Mouse (Mus musculus): Measurements from ENCODE around the gene Amn. TPM values are rescaled to one million over a fixed set of nuclear protein-coding genes. Genes with fewer than 3 reads are reported as not detected.

Amn gene
- polyA plus RNA-seq (2012; ENCODE audit: insufficient read depth, insufficient read length, low replicate concordance, missing spikeins), result not detected in 2 replicates

GRCm38 (mm10) chr12:111270629-111271277, at the start of gene Amn:
TSS of gene Amn (plus strand) at chr12:111271095.
- H3K27ac ChIP-seq (ENCODE audit: insufficient read depth, low read depth, low read length), result no peak within 1 kb of the TSS
- WGBS, result 45% methylated on average over 25 of the region's 25 CpGs
- TF ChIP-seq POLR2A (IDR thresholded peaks at IDR 0.05; ENCODE audit: insufficient read depth, low read depth, low read length) (no peak), CTCF (IDR thresholded peaks at IDR 0.05; ENCODE audit: insufficient read depth, low read depth, low read length) (no peak)

DNA sequence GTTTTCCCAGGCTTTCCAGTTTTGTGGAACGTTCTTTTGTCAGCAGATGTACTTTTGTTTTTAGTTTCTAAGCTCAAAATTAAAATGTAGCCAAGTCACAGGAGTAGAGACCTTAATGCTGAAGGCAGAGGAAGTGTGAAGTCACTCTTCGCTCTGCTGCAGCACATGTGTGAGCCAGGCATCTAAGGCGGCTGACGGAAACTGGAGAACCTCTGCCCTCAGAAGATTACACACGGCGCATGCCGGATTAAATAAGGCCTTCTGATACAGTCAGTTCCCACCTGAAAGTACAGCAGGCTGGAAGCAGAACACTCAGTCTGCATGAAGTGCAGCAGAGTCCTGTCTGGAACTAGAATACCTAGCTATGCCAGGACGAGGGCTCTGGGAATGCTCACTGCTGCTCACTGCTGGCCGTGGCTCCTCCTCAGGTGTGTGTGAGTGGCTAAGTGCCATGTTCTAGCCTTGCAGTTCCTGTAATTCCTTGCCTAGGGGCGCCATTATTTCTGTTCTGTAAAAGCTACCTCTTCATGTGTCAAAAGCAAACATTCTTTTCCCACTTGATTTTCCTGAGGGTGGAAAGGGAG, 45.6 kb upstream of the Amn start:
- H3K27ac ChIP-seq (ENCODE audit: insufficient read depth, low read depth, low read length), result no peak overlapping the region
- TF ChIP-seq CTCF (IDR thresholded peaks at IDR 0.05; ENCODE audit: insufficient read depth, low read depth, low read length) (no peak), POLR2A (IDR thresholded peaks at IDR 0.05; ENCODE audit: insufficient read depth, low read depth, low read length) (no peak)
- 0 out of 2 replicates have a peak, but pooled peaks cover 2% of the 10 kb centered on the region for H3K4me1 ChIP-seq (ENCODE audit: control insufficient read depth, insufficient read depth, low read length)
- no peak overlapping the region for H3K4me3 ChIP-seq (ENCODE audit: insufficient read depth, low read depth, low read length)
- 79% methylated on average over 10 of the region's 10 CpGs for WGBS

More at GRCm38 (mm10) chr12:111270629-111271277, at the start of gene Amn:
- Histone ChIP-seq H3K4me1 (ENCODE audit: control insufficient read depth, insufficient read depth, low read length) (peaks cover 19% of the 10 kb centered on the region), H3K4me3 (ENCODE audit: insufficient read depth, low read depth, low read length) (no peak within 1 kb of the TSS)

GRCm38 (mm10) chr12:111227410-111227809, 43.5 kb upstream of the Amn start:
- Histone ChIP-seq H3K27ac (ENCODE audit: insufficient read depth, low read depth, low read length) (no peak overlapping the region), H3K4me3 (ENCODE audit: insufficient read depth, low read depth, low read length) (no peak overlapping the region), H3K4me1 (ENCODE audit: control insufficient read depth, insufficient read depth, low read length) (0 out of 2 replicates have a peak, but pooled peaks cover 2% of the 10 kb centered on the region)
- no peak for TF ChIP-seq POLR2A (IDR thresholded peaks at IDR 0.05; ENCODE audit: insufficient read depth, low read depth, low read length)
- TF ChIP-seq CTCF (IDR thresholded peaks at IDR 0.05; ENCODE audit: insufficient read depth, low read depth, low read length), result no peak
- 77% methylated on average over 4 of the region's 4 CpGs for WGBS

DNA sequence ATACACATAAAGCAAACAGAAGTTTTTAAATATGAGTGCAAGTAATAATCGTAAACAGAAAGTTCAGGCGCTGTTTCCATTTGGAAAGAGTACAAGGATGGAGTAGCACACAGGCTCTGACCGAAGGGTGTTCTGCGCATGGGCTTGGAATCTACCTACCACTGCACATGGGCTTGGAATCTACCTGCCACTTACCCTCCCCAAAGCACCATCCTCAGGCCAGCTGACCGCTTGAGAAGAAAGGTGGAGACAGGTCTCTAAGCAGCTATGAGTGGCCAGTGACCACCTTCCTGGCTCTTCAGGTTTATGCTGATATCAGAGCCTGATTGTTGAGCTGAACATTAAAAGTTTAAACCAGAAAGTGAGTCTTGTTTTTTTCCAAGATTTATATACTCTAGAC, 42.4 kb upstream of the Amn start:
- TF ChIP-seq CTCF (IDR thresholded peaks at IDR 0.05; ENCODE audit: insufficient read depth, low read depth, low read length) (no peak), POLR2A (IDR thresholded peaks at IDR 0.05; ENCODE audit: insufficient read depth, low read depth, low read length) (no peak)
- H3K4me1 ChIP-seq (ENCODE audit: control insufficient read depth, insufficient read depth, low read length), result 0 out of 2 replicates have a peak, but pooled peaks cover 2% of the 10 kb centered on the region
- 98% methylated on average over 5 of the region's 5 CpGs for WGBS
- no peak overlapping the region for H3K27ac ChIP-seq (ENCODE audit: insufficient read depth, low read depth, low read length)
- H3K4me3 ChIP-seq (ENCODE audit: insufficient read depth, low read depth, low read length), result no peak overlapping the region

GRCm38 (mm10) chr12:111230793-111231192, 40.1 kb upstream of the Amn start:
- TF ChIP-seq CTCF (IDR thresholded peaks at IDR 0.05; ENCODE audit: insufficient read depth, low read depth, low read length), result no peak
- no peak for TF ChIP-seq POLR2A (IDR thresholded peaks at IDR 0.05; ENCODE audit: insufficient read depth, low read depth, low read length)
- Histone ChIP-seq H3K27ac (ENCODE audit: insufficient read depth, low read depth, low read length) (no peak overlapping the region), H3K4me3 (ENCODE audit: insufficient read depth, low read depth, low read length) (no peak overlapping the region), H3K4me1 (ENCODE audit: control insufficient read depth, insufficient read depth, low read length) (0 out of 2 replicates have a peak, but pooled peaks cover 2% of the 10 kb centered on the region)
- 92% methylated on average over 2 of the region's 2 CpGs for WGBS

DNA sequence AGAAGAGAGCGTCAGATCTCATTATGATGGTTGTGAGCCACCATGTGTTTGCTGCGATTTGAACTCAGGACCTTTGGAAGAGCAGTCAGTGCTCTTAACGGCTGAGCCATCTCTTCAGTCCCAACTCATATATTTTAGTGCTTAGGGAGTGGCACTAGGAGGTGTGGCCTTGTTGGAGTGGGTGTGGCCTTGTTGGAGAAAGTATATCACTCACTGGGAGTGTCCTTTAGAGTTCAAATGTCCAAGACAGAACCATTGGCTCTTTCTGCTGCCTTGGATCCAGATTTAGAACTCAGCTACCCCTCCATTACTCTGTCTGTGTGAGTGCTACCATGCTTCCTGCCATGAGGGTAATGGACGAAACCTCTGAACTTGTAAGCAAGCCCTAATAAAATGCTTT, 37.1 kb upstream of the Amn start:
- TF ChIP-seq POLR2A (IDR thresholded peaks at IDR 0.05; ENCODE audit: insufficient read depth, low read depth, low read length) (no peak), CTCF (IDR thresholded peaks at IDR 0.05; ENCODE audit: insufficient read depth, low read depth, low read length) (no peak)
- peaks cover 7% of the 10 kb centered on the region for H3K4me1 ChIP-seq (ENCODE audit: control insufficient read depth, insufficient read depth, low read length)
- 92% methylated on average over 4 of the region's 4 CpGs for WGBS
- H3K4me3 ChIP-seq (ENCODE audit: insufficient read depth, low read depth, low read length), result no peak overlapping the region
- no peak overlapping the region for H3K27ac ChIP-seq (ENCODE audit: insufficient read depth, low read depth, low read length)

- no peak overlapping the region for H3K27ac ChIP-seq (ENCODE audit: insufficient read depth, low read depth, low read length)
- WGBS, result 93% methylated on average over 9 of the region's 9 CpGs
- H3K4me1 ChIP-seq (ENCODE audit: control insufficient read depth, insufficient read depth, low read length), result peaks cover 7% of the 10 kb centered on the region
- H3K4me3 ChIP-seq (ENCODE audit: insufficient read depth, low read depth, low read length), result no peak overlapping the region
- no peak for TF ChIP-seq CTCF (IDR thresholded peaks at IDR 0.05; ENCODE audit: insufficient read depth, low read depth, low read length)
- TF ChIP-seq POLR2A (IDR thresholded peaks at IDR 0.05; ENCODE audit: insufficient read depth, low read depth, low read length), result no peak
These were observed 36.5 kb upstream of the Amn start for GRCm38 (mm10) chr12:111234383-111234782.

- 96% methylated on average over 6 of the region's 6 CpGs for WGBS
- Histone ChIP-seq H3K27ac (ENCODE audit: insufficient read depth, low read depth, low read length) (no peak overlapping the region), H3K4me3 (ENCODE audit: insufficient read depth, low read depth, low read length) (no peak overlapping the region), H3K4me1 (ENCODE audit: control insufficient read depth, insufficient read depth, low read length) (peaks cover 11% of the 10 kb centered on the region)
- TF ChIP-seq CTCF (IDR thresholded peaks at IDR 0.05; ENCODE audit: insufficient read depth, low read depth, low read length) (no peak), POLR2A (IDR thresholded peaks at IDR 0.05; ENCODE audit: insufficient read depth, low read depth, low read length) (no peak)
These were observed 35.3 kb upstream of the Amn start for GRCm38 (mm10) chr12:111235631-111236030.

GRCm38 (mm10) chr12:111237611-111238188, 33.2 kb upstream of the Amn start:
- peaks cover 11% of the 10 kb centered on the region for H3K4me1 ChIP-seq (ENCODE audit: control insufficient read depth, insufficient read depth, low read length)
- H3K4me3 ChIP-seq (ENCODE audit: insufficient read depth, low read depth, low read length), result no peak overlapping the region
- over 99% methylated on average over 16 of the region's 16 CpGs for WGBS
- no peak overlapping the region for H3K27ac ChIP-seq (ENCODE audit: insufficient read depth, low read depth, low read length)
- no peak for TF ChIP-seq CTCF (IDR thresholded peaks at IDR 0.05; ENCODE audit: insufficient read depth, low read depth, low read length)
- no peak for TF ChIP-seq POLR2A (IDR thresholded peaks at IDR 0.05; ENCODE audit: insufficient read depth, low read depth, low read length)

Data from olfactory bulb, adult 2 months (tissue).